Mouse (Mus musculus) heart, embryonic 13.5 days (tissue): ENCODE measurements around the gene Tanc1. TPM values are rescaled to one million over a fixed set of nuclear protein-coding genes. Genes with fewer than 3 reads are reported as not detected.
A peak's percentile ranks its signal among the peaks of the same experiment; 100 is the strongest.

Source experiments
- ATAC-seq: fragments of 200-750 bp; cut with Nextera tagmentation; 2 replicates; pipeline ENCODE4 v1.8.0; 2017; ENCODE audit warnings: moderate TSS enrichment; ENCODE audit not compliant: insufficient number of reproducible peaks, low FRiP score, low TSS enrichment; ENCODE audit errors: extremely low read depth
- H3K27ac ChIP-seq: fragments of 300-500 bp; sonication (generic); replicated peaks from 2 replicates; pipeline ENCODE4 v1.5.1; 2015; ENCODE audit warnings: moderate library complexity, mild to moderate bottlenecking, inconsistent platforms
- H3K27me3 ChIP-seq: fragments of 300-500 bp; sonication (generic); replicated peaks from 2 replicates; pipeline ENCODE4 v1.6.1; 2015; ENCODE audit warnings: mild to moderate bottlenecking, inconsistent platforms
- H3K36me3 ChIP-seq: fragments of 300-500 bp; sonication (generic); 2 replicates; pipeline ENCODE4 v1.6.1; 2015; ENCODE audit warnings: mild to moderate bottlenecking, inconsistent platforms
- H3K4me1 ChIP-seq: fragments of 300-500 bp; sonication (generic); 2 replicates; pipeline ENCODE4 v1.6.1; 2015; ENCODE audit warnings: inconsistent platforms
- H3K4me2 ChIP-seq: fragments of 300-500 bp; sonication (generic); 2 replicates; pipeline ENCODE4 v1.6.1; 2015; ENCODE audit warnings: inconsistent platforms, mild to moderate bottlenecking, moderate library complexity
- H3K4me3 ChIP-seq: fragments of 300-500 bp; sonication (generic); 2 replicates; pipeline ENCODE4 v1.5.1; 2015; ENCODE audit warnings: moderate library complexity, mild to moderate bottlenecking, inconsistent platforms
- H3K9ac ChIP-seq: fragments of 300-500 bp; sonication (generic); 2 replicates; pipeline ENCODE4 v1.6.1; 2015; ENCODE audit warnings: inconsistent platforms, mild to moderate bottlenecking, moderate library complexity
- H3K9me3 ChIP-seq: fragments of 300-500 bp; sonication (generic); 2 replicates; pipeline ENCODE4 v1.6.1; 2016; ENCODE audit warnings: inconsistent platforms
- WGBS: fragments of 180-500 bp; shearing (Covaris S2); methylation state at CpG from one replicate; pipeline ENCODE4 v1.1.7; 2015; ENCODE audit warnings: mixed read lengths; 5-methylcytosine and 5-hydroxymethylcytosine counted together
- polyA plus RNA-seq: library from polyadenylated mRNA; unstranded; fragments of >200 nt; fragmentation: Nextera tagmentation; extraction: Ambion mirVana; gene quantifications from 2 replicates; pipeline ENCODE4 v1.2.1, GENCODE M21; 2015

The Tanc1 gene
- polyA plus RNA-seq, 1 experiment from 2014 or later, result 25.0 TPM

DNA sequence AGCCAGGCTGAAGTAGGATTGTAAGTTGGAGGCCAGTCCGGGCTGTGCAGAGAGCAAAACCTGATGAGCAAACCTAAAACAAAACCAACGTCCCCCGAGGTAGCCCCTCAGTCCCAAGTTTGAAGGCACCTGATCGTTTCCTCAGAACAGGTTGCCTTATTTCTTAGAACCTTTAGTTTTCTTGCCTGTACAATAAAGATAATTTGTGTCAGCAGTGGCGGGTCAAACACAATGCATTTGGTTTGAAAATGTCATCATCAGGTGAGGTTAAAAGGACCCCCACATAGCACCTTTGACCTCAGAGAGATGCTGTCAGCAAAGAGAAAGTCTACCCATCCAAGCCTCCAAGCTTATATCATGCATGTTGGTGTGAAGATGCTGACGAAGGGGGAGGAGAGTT, 98.9 kb downstream of the Tanc1 start:
- H3K9me3 ChIP-seq, result no peaks in the 10 kb centered on the region
- peaks cover 66% of the 10 kb centered on the region for H3K4me1 ChIP-seq
- no peak overlapping the region for H3K4me3 ChIP-seq
- H3K27me3 ChIP-seq, result no peaks in the 10 kb centered on the region
- ATAC-seq, result no peak
- H3K36me3 ChIP-seq, result peaks cover 14% of the 10 kb centered on the region
- H3K9ac ChIP-seq, result no peak overlapping the region
- no peak overlapping the region for H3K4me2 ChIP-seq
- H3K27ac ChIP-seq, result no peak overlapping the region
- WGBS, result 81% methylated on average over 6 of the region's 6 CpGs

DNA sequence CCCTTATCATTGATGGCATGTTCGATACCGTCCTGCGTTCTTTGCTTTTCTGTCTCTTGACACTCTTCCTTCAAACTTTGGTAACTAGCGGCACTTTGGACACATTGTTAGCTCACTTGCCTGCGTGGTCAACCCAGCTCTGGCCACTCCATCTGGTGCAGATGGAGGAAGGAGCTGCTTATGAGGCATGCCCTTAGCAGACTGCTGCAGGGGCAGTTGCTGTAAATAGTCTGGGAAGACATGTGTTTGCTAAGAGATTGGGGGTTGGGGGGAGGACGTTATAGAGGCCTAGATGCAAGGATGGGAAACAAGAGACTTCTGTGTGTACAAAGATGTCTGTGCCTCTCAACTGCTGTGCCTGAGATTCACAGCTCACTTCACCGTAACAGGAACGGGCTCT, 100.2 kb downstream of the Tanc1 start:
- H3K9ac ChIP-seq, result 0 out of 2 replicates have a peak overlapping the region, but pooled peaks have one; percentile 21
- H3K4me2 ChIP-seq, result no peak overlapping the region
- H3K4me1 ChIP-seq, result peaks cover 68% of the 10 kb centered on the region
- H3K9me3 ChIP-seq, result no peaks in the 10 kb centered on the region
- H3K27ac ChIP-seq, result peak overlapping the region; percentile 2; the same call in 1 of the 2 replicates
- H3K4me3 ChIP-seq, result no peak overlapping the region
- no peaks in the 10 kb centered on the region for H3K27me3 ChIP-seq
- WGBS, result 66% methylated on average over 8 of the region's 8 CpGs
- ATAC-seq, result no peak
- H3K36me3 ChIP-seq, result peaks cover 4% of the 10 kb centered on the region; the same call in 1 of the 2 replicates

DNA sequence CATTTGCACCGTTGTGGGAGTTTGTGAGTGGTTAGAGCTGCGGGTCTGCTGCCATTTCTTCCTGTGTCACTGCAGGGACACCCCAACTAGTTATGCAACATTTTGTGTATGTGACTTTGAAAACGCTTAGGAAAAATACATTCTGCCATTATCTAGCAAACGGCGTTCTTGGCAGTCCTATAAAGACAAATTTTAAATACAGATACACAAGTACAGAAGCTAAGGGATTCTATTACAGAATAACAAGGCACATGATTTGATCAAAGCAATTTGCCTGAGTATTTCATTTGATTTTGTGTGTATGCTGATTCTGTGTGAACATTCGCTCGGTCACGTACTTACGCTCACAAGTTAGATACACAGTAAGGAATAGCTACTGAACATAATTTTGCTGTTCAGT, 100.6 kb downstream of the Tanc1 start:
- 76% methylated on average over 9 of the region's 9 CpGs for WGBS
- H3K4me3 ChIP-seq, result no peak overlapping the region
- peak overlapping the region; percentile 3; the same call in 1 of the 2 replicates for H3K27ac ChIP-seq
- H3K27me3 ChIP-seq, result no peaks in the 10 kb centered on the region
- peaks cover 66% of the 10 kb centered on the region for H3K4me1 ChIP-seq
- no peaks in the 10 kb centered on the region for H3K9me3 ChIP-seq
- peaks cover 4% of the 10 kb centered on the region; the same call in 1 of the 2 replicates for H3K36me3 ChIP-seq
- ATAC-seq, result no peak
- no peak overlapping the region for H3K4me2 ChIP-seq
- H3K9ac ChIP-seq, result 0 out of 2 replicates have a peak overlapping the region, but pooled peaks have one; percentile 21

DNA sequence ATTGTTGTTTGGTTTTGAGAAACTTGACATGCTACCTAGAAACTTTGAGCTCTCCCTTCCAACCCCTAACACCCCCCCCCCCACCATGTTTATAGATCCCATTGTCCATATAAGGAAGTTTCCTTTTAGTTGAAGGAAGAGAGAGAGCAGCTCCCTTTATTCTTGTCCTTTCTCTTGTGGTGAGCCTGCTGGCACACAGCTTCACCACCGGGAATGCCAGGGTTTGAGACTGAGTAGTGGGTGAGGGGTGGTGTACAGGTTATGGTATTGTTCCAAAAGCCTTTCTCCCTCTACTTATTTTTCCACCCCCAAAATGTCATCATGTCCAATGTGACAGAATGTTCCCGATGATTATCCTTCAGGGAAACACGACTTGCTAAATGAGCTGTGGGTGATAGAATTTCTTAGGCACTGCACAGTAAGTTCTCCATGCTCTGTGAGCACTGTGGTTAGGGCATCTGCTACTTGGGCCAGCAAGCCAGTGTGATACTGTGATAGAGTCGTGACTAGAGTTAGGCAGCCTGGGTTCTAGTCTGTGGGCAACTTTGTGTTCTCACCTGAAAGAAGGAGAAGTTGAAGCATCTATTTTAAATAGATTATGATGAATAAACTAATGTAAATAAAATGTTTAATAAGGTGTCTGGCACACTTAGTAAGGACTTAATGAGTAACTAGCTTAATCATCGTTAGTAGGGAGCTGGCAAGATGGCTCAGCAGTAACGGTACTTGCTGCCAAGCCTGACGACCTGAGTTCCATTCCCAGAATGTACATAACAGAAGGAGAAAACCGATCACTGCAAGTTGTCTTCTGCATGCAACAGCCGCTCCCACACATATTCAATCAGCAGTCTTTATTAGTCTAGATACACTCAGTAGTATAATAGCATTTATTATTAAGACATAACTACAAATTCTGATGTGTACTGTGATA, 102.0 kb downstream of the Tanc1 start:
- Histone ChIP-seq H3K27ac (no peak overlapping the region), H3K4me2 (no peak overlapping the region), H3K4me3 (no peak overlapping the region), H3K4me1 (peaks cover 65% of the 10 kb centered on the region), H3K9ac (no peak overlapping the region), H3K36me3 (peaks cover 4% of the 10 kb centered on the region; the same call in 1 of the 2 replicates), H3K27me3 (no peaks in the 10 kb centered on the region), H3K9me3 (no peaks in the 10 kb centered on the region)
- WGBS, result 71% methylated on average over 9 of the region's 9 CpGs
- no peak for ATAC-seq

DNA sequence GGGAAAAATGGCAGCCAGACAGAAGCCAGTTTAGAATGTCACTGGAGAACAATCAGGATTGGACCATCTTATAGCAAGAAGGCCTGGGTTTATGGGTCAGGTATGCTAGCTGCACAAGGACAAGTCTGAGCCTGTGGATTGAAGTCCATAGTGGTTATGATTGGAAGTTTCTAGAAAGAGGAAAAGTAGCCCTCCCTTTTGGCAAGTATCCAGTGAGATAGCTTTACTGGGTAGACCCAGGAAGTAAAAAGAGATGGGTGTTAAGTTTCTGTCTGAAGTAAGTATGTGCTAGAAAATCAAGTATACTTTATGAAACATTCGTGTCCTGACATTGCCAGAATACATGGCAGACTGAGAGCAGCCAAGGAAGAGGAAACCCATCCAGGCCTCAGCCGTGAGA, 103.2 kb downstream of the Tanc1 start:
- no peaks in the 10 kb centered on the region for H3K9me3 ChIP-seq
- peaks cover 67% of the 10 kb centered on the region for H3K4me1 ChIP-seq
- peaks cover 4% of the 10 kb centered on the region; the same call in 1 of the 2 replicates for H3K36me3 ChIP-seq
- no peaks in the 10 kb centered on the region for H3K27me3 ChIP-seq
- 85% methylated on average over 2 of the region's 2 CpGs for WGBS
- H3K9ac ChIP-seq, result no peak overlapping the region
- ATAC-seq, result no peak
- no peak overlapping the region for H3K27ac ChIP-seq
- H3K4me2 ChIP-seq, result no peak overlapping the region
- no peak overlapping the region for H3K4me3 ChIP-seq

DNA sequence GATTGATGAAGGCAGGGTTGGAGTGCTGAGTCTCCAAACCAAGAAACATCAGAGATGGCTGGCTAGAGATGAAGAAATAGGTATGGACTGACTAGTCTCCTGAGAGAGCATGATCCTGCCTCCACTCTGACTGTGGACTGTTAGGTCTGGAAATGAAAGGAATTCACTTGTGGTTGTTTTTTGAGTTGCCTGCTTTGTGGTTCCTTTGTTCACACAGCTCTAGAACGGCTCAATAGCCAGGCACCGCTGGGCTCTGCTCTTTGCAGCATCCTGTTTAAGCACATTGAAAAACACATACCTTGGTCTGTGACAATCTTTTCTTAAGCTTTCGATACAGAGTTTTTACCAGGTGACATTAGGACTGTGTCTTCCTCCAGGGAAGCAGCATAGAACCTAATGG, 104.6 kb downstream of the Tanc1 start:
- ATAC-seq, result no peak
- H3K36me3 ChIP-seq, result peaks cover 4% of the 10 kb centered on the region; the same call in 1 of the 2 replicates
- WGBS, result 58% methylated on average over 3 of the region's 3 CpGs
- no peak overlapping the region for H3K4me3 ChIP-seq
- H3K9ac ChIP-seq, result no peak overlapping the region
- peaks cover 78% of the 10 kb centered on the region for H3K4me1 ChIP-seq
- H3K9me3 ChIP-seq, result no peaks in the 10 kb centered on the region
- no peak overlapping the region for H3K27ac ChIP-seq
- no peak overlapping the region for H3K4me2 ChIP-seq
- no peaks in the 10 kb centered on the region for H3K27me3 ChIP-seq

DNA sequence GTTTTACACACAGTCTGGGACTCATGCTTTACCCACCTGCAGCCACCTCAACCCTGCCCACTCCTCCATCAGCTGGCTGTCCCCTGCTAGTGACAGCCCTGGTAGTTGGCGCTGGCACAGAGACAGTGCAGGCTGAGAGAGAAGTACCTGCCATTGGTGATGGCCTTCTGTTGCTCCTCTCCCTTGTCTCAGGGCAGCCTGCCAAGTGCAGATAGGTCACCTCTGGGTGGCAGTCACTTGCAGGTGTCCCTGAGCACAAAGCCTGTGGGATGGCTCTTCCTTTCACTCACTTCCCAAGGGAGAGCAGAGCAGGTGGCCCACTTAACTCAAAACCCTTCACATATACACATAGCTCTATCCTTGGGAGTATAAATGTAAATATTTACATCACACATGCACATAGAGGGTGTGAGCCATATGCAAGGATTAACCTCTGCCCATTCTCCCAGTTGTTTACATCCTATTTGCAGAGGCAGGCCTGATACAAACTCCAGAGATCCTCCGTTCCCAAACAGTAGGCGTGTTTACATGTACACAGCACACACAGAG, 106.0 kb downstream of the Tanc1 start:
- peaks cover 4% of the 10 kb centered on the region; the same call in 1 of the 2 replicates for H3K36me3 ChIP-seq
- ATAC-seq, result no peak
- H3K4me1 ChIP-seq, result peaks cover 78% of the 10 kb centered on the region
- H3K9ac ChIP-seq, result no peak overlapping the region
- H3K27ac ChIP-seq, result no peak overlapping the region
- 77% methylated on average over 3 of the region's 3 CpGs for WGBS
- H3K9me3 ChIP-seq, result no peaks in the 10 kb centered on the region
- H3K4me2 ChIP-seq, result no peak overlapping the region
- H3K4me3 ChIP-seq, result no peak overlapping the region
- H3K27me3 ChIP-seq, result no peaks in the 10 kb centered on the region

DNA sequence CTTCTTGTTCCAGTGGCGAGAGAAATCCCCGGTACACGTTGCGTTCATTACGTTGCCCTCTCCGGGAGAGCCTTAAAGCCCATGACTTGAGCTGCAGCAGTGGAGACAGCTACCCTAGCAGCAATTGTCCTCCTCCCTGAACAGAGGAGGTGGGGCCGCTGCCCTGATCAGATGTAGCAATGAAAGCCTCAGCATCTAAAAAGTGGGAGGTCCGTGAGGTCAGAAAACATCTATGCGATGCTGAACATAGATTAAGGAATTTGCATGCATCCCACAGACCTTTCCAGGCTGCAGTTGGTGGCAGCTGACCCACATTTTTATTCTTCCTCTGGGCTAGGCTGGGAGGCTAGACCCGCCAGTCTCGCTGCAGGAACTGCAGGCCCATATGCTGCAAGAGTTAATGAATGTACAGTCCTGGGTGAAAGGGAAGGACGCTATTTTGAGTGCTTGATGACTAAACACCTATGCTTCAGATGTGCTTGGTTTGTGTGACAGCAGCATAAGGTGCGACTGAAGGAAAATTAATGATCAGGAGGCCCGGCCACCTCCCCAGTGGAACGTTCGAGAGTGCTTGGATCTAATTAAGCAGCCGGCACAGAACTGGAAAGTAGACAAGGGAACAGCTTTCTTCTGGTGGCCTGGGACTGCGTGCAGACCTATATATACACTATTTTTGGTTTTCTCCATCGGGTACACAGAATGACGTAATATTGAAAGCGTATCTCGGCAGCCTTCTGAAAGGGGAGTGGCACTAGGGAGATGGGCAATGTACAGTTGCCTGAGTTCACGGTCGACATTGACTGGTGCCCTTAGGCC, 107.0 kb downstream of the Tanc1 start:
- Histone ChIP-seq H3K36me3 (peaks cover 4% of the 10 kb centered on the region; the same call in 1 of the 2 replicates), H3K4me3 (no peak overlapping the region), H3K27me3 (no peaks in the 10 kb centered on the region), H3K4me2 (no peak overlapping the region), H3K4me1 (peaks cover 75% of the 10 kb centered on the region), H3K27ac (no peak overlapping the region), H3K9ac (peak overlapping the region; percentile 19; the same call in 1 of the 2 replicates), H3K9me3 (no peaks in the 10 kb centered on the region)
- 71% methylated on average over 24 of the region's 24 CpGs for WGBS
- no peak for ATAC-seq

DNA sequence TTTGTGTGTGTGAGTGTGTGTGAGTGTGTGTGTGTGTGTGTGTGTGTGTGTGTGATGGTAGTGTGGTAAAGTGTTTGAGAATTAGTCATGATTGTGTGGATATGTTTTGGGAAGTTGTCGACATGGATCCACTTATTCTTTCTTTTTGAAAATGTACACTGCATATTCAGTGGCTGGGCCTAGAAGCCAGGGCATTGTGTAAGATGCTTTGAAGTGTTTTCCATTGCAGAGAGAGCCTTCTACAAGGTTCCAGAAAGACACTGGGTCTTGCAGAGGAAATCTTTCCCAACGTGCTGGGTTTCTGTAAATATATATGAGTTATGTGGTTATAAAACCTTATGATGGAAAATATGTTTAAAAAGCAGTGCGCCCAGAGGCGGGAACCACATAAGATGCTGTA, 108.0 kb downstream of the Tanc1 start:
- ATAC-seq, result no peak
- Histone ChIP-seq H3K36me3 (peaks cover 8% of the 10 kb centered on the region), H3K27me3 (no peaks in the 10 kb centered on the region), H3K4me2 (no peak overlapping the region), H3K27ac (no peak overlapping the region), H3K4me1 (peaks cover 71% of the 10 kb centered on the region), H3K9ac (no peak overlapping the region), H3K9me3 (no peaks in the 10 kb centered on the region), H3K4me3 (no peak overlapping the region)
- WGBS, result 83% methylated on average over 4 of the region's 4 CpGs

DNA sequence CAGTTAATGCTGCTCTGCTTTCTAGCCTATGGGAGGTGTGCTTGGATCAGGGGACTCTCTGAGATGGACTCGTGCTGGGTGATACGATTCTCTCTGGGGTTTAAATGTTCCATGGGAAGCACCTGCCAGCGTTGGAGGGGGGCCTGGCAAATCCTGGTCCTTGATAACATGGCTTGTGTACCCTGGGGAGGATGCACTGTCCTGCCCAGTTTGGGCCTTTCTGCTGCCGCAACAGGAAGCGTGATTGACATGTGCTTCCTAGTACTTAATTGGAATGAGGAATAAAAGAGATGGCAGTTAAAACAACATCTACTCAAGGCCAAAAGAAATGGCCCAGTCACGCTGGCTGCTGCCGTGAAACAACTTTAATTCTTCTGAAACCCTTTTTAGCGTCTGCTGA, 109.3 kb downstream of the Tanc1 start:
- no peak overlapping the region for H3K4me2 ChIP-seq
- no peaks in the 10 kb centered on the region for H3K27me3 ChIP-seq
- H3K27ac ChIP-seq, result peak overlapping the region; percentile 13
- H3K4me1 ChIP-seq, result peaks cover 60% of the 10 kb centered on the region
- no peak overlapping the region for H3K9ac ChIP-seq
- ATAC-seq, result no peak
- no peak overlapping the region for H3K4me3 ChIP-seq
- peaks cover 14% of the 10 kb centered on the region for H3K36me3 ChIP-seq
- H3K9me3 ChIP-seq, result no peaks in the 10 kb centered on the region
- WGBS, result 39% methylated on average over 8 of the region's 8 CpGs

DNA sequence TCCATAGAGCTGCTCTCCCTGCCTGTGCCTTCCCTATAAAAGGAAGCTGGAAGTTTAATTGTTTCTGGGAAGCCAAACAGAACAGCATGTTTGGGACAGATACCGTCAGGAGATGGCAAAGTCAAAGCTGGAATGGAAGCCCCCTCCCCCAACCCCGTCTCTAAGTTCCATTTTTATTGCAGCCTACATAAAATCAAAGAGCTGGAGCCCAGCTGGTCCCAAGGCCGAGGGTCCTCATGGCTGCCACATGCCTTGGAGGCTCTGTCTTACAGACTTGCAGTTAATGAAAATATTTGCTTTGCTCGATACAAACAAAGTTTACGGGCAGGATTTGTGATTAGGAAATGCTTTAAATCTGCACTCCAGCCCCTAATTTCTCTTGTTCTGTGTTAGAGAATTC, 109.9 kb downstream of the Tanc1 start:
- H3K9me3 ChIP-seq, result no peaks in the 10 kb centered on the region
- no peaks in the 10 kb centered on the region for H3K27me3 ChIP-seq
- H3K4me1 ChIP-seq, result peaks cover 58% of the 10 kb centered on the region
- peak overlapping the region; percentile 13; the same call in 1 of the 2 replicates for H3K27ac ChIP-seq
- H3K4me3 ChIP-seq, result no peak overlapping the region
- no peak overlapping the region for H3K4me2 ChIP-seq
- no peak for ATAC-seq
- H3K36me3 ChIP-seq, result peaks cover 14% of the 10 kb centered on the region
- H3K9ac ChIP-seq, result no peak overlapping the region
- 50% methylated on average over 5 of the region's 5 CpGs for WGBS
